Mouse (Mus musculus) C2C12 (cell line): Measurements from ENCODE around the gene Trim27.

Experiments used
- CEBPB ChIP-seq: IDR thresholded peaks from one replicate; pipeline ENCODE4 v1.6.1; 2011; ENCODE audit warnings: low read depth, mild to moderate bottlenecking, control low read depth, moderate library complexity
- CTCF ChIP-seq: IDR thresholded peaks from one replicate; pipeline ENCODE4 v1.5.1; 2011; ENCODE audit not compliant: control insufficient read depth, insufficient read depth, insufficient read length
- FOSL1 ChIP-seq: IDR thresholded peaks from one replicate; pipeline ENCODE4 v1.8.0; 2011; ENCODE audit warnings: mild to moderate bottlenecking, low read length; ENCODE audit not compliant: poor library complexity, insufficient read depth, severe bottlenecking
- MAX ChIP-seq: IDR thresholded peaks from one replicate; pipeline ENCODE4 v1.6.1; 2011; ENCODE audit warnings: mild to moderate bottlenecking, control low read depth
- MYOD1 ChIP-seq: IDR thresholded peaks from one replicate; pipeline ENCODE4 v1.6.1; 2011; ENCODE audit warnings: low read depth; ENCODE audit not compliant: control insufficient read depth, insufficient read length
- MYOG ChIP-seq: IDR thresholded peaks from one replicate; pipeline ENCODE4 v1.6.1; 2011; ENCODE audit not compliant: control insufficient read depth, insufficient read length; ENCODE audit errors: extremely low read depth
- USF1 ChIP-seq: IDR thresholded peaks from one replicate; pipeline ENCODE4 v1.6.1; 2011; ENCODE audit warnings: low read depth, mild to moderate bottlenecking, control low read depth, moderate library complexity

GRCm38 (mm10) chr13:21181996-21182395 lies 2.8 kb downstream of the Trim27 start:
- TF ChIP-seq USF1 (no peak), CTCF (no peak), MYOG (no peak), CEBPB (no peak), MYOD1 (no peak), MAX (no peak), FOSL1 (no peak)
